Mouse (Mus musculus) bone marrow, adult 2 months (tissue): ENCODE measurements around the gene Col20a1.

Experiments
- CTCF ChIP-seq: fragments of 200-500 bp; IDR thresholded peaks from 2 replicates; pipeline ENCODE4 v1.5.1; 2011; ENCODE audit warnings: low read length, control low read depth; ENCODE audit not compliant: control insufficient read depth, insufficient read depth
- POLR2A ChIP-seq: fragments of 200-500 bp; IDR thresholded peaks from 2 replicates; pipeline ENCODE4 v1.6.1; 2011; ENCODE audit warnings: low read depth, mild to moderate bottlenecking, control low read depth, low read length, borderline replicate concordance; ENCODE audit not compliant: control insufficient read depth

DNA sequence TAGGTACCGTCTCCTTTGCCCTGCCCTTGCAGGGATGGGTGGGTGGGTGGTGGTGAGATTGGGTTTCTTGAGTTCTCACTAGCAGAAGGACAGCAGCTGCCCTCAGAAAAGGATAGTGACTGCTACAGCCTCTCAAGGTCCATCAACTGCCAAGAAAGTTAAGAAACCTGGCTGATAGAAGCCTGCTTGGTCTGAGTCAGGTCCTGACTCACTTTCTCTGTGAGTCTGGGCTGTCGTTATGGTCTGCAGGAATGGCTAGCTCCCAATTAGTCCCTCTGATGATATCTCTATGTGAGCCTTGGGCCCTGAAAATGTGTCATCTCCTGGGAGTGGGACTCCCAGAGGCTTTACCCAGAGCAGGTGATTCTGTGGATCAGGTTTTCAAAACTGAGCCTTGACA is 8.0 kb downstream of the Col20a1 start:
- TF ChIP-seq POLR2A (no peak), CTCF (no peak)
